Mouse (Mus musculus) midbrain, postnatal 0 days (tissue): ENCODE measurements at regions not wholly inside any gene's neighbourhood (a gene's known extent, or its start where the extent isn't known, plus 50 kb on each side); places are given as distances from the start of the nearest gene placed in this dataset.

Experiments used
- ATAC-seq: fragments of 200-750 bp; cut with Nextera tagmentation; 2 replicates; pipeline ENCODE4 v1.8.0; 2017; ENCODE audit warnings: moderate number of reproducible peaks, mild to moderate bottlenecking, moderate TSS enrichment, moderate library complexity; ENCODE audit not compliant: low FRiP score
- DNase-seq: peaks from one replicate; pipeline ENCODE4 v3.0.0-alpha.2; 2015; ENCODE audit warnings: low spot score
- H3K27ac ChIP-seq: fragments of 300-500 bp; sonication (generic); 2 replicates; pipeline ENCODE4 v1.5.1; 2014; ENCODE audit warnings: low read depth, mild to moderate bottlenecking, low read length, mixed read lengths
- H3K27me3 ChIP-seq: fragments of 300-500 bp; sonication (generic); 2 replicates; pipeline ENCODE4 v1.6.1; 2014; ENCODE audit warnings: low read length, control low read depth, mixed read lengths; ENCODE audit not compliant: insufficient read depth
- H3K36me3 ChIP-seq: fragments of 300-500 bp; sonication (generic); 2 replicates; pipeline ENCODE4 v1.6.1; 2014; ENCODE audit warnings: low read length, control low read depth, mixed read lengths; ENCODE audit not compliant: insufficient read depth
- H3K4me1 ChIP-seq: fragments of 300-500 bp; sonication (generic); 2 replicates; pipeline ENCODE4 v1.6.1; 2014; ENCODE audit warnings: mild to moderate bottlenecking, control low read depth, antibody characterized with exemption, low read length, mixed read lengths; ENCODE audit not compliant: insufficient read depth
- H3K4me2 ChIP-seq: fragments of 300-500 bp; sonication (generic); 2 replicates; pipeline ENCODE4 v1.6.1; 2014; ENCODE audit warnings: low read depth, mild to moderate bottlenecking, low read length, mixed read lengths; ENCODE audit not compliant: poor library complexity, severe bottlenecking
- H3K4me3 ChIP-seq: fragments of 300-500 bp; sonication (generic); 2 replicates; pipeline ENCODE4 v1.5.1; 2014; ENCODE audit warnings: low read depth, mild to moderate bottlenecking, low read length, moderate library complexity
- H3K9ac ChIP-seq: fragments of 300-500 bp; sonication (generic); replicated peaks from 2 replicates; pipeline ENCODE4 v1.6.1; 2014; ENCODE audit warnings: mild to moderate bottlenecking, low read length, moderate library complexity, mixed read lengths; ENCODE audit not compliant: poor library complexity, severe bottlenecking
- H3K9me3 ChIP-seq: fragments of 300-500 bp; sonication (generic); 2 replicates; pipeline ENCODE4 v1.6.1; 2016; ENCODE audit warnings: low read length, control low read depth
- CTCF ChIP-seq: IDR thresholded peaks from 2 replicates; pipeline ENCODE4 v1.5.1; 2016; ENCODE audit warnings: antibody characterized with exemption, mild to moderate bottlenecking
- WGBS: fragments of 180-500 bp; shearing (Covaris S2); extraction: QIAGEN DNeasy Blood & Tissue Kit; methylation state at CpG from one replicate; pipeline ENCODE4 v1.1.7; 2014; 5-methylcytosine and 5-hydroxymethylcytosine counted together

DNA sequence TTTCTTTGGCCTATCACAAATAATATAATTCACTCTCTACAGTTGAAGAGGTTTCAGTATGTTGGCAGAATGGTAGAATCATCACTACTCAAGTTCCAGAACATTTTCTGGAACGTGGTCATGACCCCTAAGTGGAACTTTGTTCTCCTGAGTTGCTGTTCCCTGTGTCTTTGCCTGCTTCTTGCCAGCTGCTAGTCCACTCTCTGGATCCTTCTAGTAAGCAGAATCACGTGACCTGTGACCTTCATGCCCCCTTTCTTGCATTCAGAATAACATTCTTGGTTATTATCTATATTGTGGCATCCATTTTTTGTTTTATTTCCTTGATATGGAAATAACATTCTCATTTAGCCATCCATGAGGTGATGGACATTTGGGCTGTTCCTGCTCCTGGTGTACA, 291.5 kb upstream of the Sall1 start:
- H3K4me2 ChIP-seq: no peak overlapping the region
- H3K4me3 ChIP-seq: no peak overlapping the region
- H3K4me1 ChIP-seq: no peaks in the 10 kb centered on the region
- ATAC-seq (no peak), DNase-seq (no peak)
- no peak for TF ChIP-seq CTCF
- no peaks in the 10 kb centered on the region for H3K27me3 ChIP-seq
- H3K9ac ChIP-seq: no peak overlapping the region
- H3K36me3 ChIP-seq: no peaks in the 10 kb centered on the region
- 80% methylated on average over 2 of the region's 2 CpGs for WGBS
- H3K9me3 ChIP-seq: no peaks in the 10 kb centered on the region
- H3K27ac ChIP-seq: no peak overlapping the region

DNA sequence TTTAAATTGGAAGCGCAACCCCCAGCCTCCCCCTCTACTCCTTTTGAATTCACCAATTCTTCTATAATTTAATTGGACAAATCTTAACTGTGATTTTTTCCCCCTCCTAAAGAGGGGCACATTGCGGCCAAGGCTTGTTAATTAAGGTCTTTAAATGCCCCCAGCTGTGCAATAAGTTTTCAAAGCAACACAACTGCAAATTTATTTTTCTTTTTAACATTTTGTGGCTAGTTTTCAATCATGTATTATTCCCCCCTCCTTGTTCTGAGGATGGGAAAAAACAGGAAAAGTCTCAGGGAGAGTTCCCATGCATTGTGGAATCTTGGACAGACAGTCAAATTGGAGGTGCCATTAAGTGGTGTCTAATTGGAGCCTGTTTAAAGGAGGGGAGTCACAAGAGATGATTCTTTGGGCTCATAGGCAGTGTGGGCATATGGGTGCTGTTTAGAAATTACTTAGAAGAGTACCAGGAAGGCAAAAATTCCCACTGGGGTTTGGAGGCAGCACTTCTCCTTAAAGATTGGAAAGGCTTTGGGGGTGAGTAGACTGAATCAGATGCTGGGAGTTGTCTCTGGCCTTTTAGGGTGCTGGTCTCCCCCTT, 281.9 kb upstream of the Sall1 start:
- ATAC-seq (no peak), DNase-seq (no peak)
- TF ChIP-seq CTCF: no peak
- H3K9ac ChIP-seq: no peak overlapping the region
- H3K27me3 ChIP-seq: no peaks in the 10 kb centered on the region
- no peaks in the 10 kb centered on the region for H3K9me3 ChIP-seq
- H3K4me3 ChIP-seq: no peak overlapping the region
- no peak overlapping the region for H3K4me2 ChIP-seq
- H3K4me1 ChIP-seq: no peaks in the 10 kb centered on the region
- no peak overlapping the region for H3K27ac ChIP-seq
- 84% methylated on average over 2 of the region's 2 CpGs for WGBS
- no peaks in the 10 kb centered on the region for H3K36me3 ChIP-seq

DNA sequence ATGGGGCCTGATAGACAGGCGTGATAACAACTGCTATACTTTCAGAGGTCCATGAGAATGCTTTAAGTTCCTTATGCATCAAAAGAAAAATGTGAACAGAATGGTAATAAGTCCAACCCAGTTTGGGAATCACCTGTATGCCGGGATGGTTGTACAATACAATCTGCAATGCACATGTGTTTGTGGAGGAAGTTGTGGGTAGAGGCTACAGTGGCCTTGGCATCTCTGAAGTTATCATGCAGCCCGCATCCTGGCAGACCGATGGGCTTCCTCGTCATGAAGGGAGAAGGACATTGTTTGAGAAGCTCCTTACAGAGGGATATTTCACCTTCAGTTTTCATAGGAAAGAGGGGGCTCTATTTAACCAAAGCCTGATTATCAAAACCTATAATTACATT, 281.3 kb upstream of the Sall1 start:
- Histone ChIP-seq H3K9ac (no peak overlapping the region), H3K36me3 (no peaks in the 10 kb centered on the region), H3K9me3 (no peaks in the 10 kb centered on the region), H3K4me2 (no peak overlapping the region), H3K4me1 (no peaks in the 10 kb centered on the region), H3K27me3 (no peaks in the 10 kb centered on the region), H3K4me3 (no peak overlapping the region), H3K27ac (no peak overlapping the region)
- TF ChIP-seq CTCF: no peak
- 87% methylated on average over 5 of the region's 5 CpGs for WGBS
- ATAC-seq (no peak), DNase-seq (no peak)

DNA sequence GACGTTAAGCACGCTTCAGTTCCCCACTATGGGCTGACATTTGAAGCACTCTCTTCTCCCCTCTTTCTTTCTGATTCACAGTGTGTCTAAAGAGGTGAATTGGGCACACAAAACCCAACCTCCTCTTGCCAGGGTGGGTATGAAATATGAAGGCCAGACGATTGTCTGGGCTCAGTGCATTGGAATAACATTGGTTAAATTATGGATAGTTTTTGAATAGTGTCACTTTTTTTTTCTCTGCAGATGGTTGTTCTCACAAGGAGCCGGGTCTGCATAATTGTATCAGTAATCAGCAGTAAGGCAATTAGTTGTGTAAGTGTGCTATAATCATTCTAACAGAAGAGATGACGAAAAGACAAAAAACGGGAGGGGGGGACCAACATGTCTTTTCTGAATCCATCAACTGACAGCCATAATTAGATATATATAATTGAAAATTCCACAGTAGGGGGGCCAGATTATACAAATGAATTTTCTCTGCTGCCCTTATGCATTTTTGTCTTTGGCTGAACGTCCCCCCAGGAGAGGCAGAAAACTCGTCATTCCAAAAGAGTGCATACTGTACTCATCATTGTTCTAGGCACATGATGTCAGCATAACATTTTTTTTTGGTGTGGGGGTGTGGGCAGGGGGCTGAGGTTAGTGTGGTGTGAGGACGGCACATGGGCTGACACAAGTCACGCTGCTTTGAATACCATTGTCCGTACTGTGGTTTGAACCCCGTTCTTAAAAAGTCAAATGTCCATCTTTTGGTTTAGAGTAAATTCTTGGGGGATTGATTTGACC, 280.7 kb upstream of the Sall1 start:
- Histone ChIP-seq H3K27me3 (no peaks in the 10 kb centered on the region), H3K4me2 (no peak overlapping the region), H3K27ac (no peak overlapping the region), H3K36me3 (no peaks in the 10 kb centered on the region), H3K9ac (no peak overlapping the region), H3K9me3 (no peaks in the 10 kb centered on the region), H3K4me3 (no peak overlapping the region), H3K4me1 (no peaks in the 10 kb centered on the region)
- DNase-seq: peak; percentile 12
- WGBS: 59% methylated on average over 12 of the region's 12 CpGs
- no peak for TF ChIP-seq CTCF
- ATAC-seq: no peak

DNA sequence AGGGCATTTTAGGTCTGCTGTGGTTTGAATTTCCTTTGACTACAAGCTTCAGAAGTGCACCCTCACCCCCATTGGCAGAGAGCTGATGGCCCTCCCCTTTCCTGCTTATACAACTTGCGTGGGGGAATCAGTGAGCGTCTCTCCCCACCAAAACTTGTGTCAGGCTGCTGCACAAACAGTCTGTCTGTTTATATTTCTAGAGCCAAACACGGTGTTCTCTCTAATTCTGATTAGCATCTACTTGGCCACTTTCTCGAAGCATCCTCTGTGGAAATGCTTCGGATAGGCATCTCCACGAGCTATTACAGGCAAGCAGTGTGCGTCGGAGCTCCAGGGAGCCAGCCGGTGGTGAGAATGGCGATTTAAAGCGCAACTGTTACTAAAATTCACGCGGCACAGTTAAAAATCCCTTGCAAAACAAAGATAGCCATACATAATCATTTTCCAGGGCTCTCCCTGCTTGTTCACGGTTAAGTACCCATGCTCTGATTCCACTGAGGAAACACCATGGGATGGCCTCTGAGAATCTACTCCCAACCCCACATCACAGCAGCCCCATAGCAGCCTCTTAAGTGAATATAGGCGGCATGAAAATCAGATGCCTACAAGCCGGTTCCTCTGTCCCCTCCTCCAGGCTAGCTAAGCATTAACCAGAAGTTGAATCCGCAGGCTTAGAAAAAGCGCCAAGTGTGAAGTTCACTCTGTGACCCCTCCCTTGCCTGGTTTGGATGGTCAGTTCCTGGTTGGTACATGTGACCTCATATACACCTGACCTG, 273.7 kb upstream of the Sall1 start:
- Histone ChIP-seq H3K36me3 (no peaks in the 10 kb centered on the region), H3K4me2 (peak overlapping the region; percentile 46), H3K27me3 (no peaks in the 10 kb centered on the region), H3K4me3 (peak overlapping the region; percentile 7; the same call in 1 of the 2 replicates), H3K27ac (no peak overlapping the region), H3K9ac (no peak overlapping the region), H3K4me1 (no peaks in the 10 kb centered on the region), H3K9me3 (no peaks in the 10 kb centered on the region)
- DNase-seq: peak; percentile 7
- TF ChIP-seq CTCF: no peak
- no peak for ATAC-seq
- WGBS: 18% methylated on average over 18 of the region's 18 CpGs
